Mouse (Mus musculus): ENCODE results near the gene Kat6b.

Kat6b gene

GRCm38 (mm10) chr14:21525674-21526073, 44.4 kb downstream of the Kat6b start:
- DNase-seq: no peak

DNA sequence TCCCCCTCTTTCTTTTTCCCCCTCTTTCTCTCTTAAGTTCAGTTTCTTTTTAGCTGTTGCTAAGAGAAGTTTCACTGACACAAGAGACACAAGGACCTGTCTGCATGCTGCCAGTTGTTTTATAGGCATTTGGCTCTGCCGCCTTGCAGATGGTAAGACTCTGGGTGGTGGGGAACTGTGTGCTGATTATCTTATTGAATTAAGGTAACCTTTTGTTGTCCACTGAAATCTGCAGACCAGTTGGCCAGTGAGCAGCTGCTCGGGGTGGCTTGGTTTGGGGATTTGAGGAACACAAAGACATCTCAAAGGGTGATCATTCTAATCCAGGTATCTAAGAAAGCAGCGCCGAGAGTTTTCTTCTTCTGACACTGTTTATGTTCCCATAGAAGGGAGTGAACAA, 52.3 kb downstream of the Kat6b start:
- DNase-seq: no peak

DNA sequence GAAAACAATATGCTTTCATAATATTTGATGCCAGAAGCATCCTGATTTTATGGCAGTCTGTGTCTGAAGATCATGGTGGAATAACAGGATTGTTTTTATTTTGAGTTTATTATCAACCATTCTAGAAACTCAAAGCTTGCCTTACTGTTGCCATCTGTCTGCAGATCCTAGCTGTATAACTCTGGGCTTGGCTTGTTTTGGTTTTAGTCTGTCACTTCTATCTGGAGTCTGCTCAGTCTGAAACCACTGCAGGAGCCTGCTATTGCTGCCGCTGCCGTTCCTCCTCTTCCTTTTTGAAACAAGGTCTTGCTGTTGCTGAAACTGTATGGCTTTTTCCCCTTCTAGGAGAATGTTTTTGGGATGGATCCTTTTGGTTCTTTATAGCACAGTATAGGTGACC, 52.8 kb downstream of the Kat6b start:
- no peak for DNase-seq

GRCm38 (mm10) chr14:21534542-21535272, 53.5 kb downstream of the Kat6b start:
- no peak for DNase-seq

DNA sequence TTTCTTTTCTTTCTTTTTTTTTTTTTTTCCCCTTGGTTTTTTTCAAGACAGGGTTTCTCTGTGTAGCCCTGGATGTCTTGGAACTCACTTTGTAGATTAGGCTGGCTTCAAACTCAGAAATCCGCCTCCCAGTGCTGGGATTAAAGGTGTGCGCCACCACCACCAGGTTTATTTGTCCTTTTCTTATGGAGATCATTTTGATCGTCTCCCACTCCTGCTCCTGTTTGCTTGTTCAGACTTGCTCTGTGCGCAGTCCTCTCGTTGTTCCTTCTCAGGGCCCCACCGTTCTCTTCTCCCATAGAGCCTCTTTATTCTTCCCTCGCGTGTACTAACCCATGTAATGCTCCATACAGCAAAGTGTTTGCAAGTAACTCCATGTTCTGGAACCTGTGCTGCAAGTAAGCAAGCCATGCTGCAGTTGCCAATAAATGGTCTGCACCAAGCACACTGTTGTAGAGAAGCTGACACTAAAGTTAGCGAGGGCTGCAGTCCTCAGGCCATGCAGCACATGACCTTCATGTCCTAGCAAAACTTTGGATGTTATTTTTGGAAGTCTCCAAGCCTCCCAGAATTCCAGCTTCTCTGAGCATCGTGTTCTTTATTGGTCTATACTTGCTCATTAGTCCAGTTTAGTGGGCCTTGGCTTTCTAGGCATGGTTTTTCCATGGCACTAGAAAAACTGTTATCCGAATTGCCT, 55.4 kb downstream of the Kat6b start:
- no peak for DNase-seq

DNA sequence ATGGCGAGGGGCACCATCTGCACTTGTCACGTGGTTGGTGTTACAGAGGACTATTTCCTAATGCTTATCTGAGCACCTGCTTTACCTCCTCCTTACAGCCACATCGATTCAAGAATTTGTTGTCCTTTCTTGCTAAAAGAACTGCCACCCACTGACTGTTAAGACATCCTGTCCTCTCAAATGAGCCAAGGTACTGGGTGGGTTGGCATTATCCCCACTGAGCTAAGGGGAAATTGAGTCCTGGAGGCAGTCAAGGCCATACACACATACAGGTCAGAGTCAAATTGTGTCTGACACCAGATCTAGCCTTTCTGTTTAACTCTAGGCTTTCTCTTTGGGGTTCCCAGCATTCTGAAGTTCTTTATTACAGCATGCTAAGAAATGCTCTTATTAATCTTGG, 56.6 kb downstream of the Kat6b start:
- no peak for DNase-seq

- DNase-seq: no peak
Measured at GRCm38 (mm10) chr14:21539731-21540130, 58.5 kb downstream of the Kat6b start.

DNA sequence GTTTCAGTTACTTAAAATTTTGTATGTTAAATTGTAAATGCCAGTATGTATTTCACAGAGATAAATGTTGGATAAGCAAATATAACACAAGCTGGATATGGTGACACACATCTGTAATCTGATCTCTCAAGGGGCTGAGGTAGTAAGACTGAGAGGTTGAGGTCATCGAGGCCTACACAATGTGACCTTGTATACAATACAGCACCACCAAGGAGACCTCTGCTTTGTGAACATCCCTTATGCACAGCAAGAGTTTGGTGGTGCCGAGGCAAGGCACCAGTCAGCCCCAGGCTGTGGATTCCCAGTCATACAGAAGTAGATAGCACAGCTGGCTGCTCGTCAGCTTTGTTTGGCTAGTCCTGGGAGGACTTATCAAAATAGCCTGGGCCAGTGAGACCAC, 59.1 kb downstream of the Kat6b start:
- DNase-seq: no peak

- DNase-seq: no peak
Measured at GRCm38 (mm10) chr14:21545529-21545928, 64.3 kb downstream of the Kat6b start.

DNA sequence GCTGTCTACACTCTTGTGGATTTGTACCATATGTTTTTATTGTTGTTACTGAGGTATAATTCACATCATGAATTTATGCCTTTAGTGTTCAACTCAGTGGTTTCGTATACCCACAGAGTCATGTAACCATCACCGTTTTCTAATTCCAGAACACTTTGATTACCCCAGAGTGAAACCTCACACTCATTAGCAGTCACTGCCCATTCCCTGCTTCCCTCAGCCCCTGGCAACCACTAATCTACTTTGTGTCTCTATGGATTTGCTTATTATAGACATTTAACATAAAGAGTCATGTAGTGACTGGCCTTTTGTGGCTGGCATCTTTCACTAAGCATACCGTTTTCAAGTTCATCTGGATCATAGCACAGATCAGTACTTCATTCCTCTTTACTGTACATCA, 65.1 kb downstream of the Kat6b start:
- no peak for DNase-seq

DNA sequence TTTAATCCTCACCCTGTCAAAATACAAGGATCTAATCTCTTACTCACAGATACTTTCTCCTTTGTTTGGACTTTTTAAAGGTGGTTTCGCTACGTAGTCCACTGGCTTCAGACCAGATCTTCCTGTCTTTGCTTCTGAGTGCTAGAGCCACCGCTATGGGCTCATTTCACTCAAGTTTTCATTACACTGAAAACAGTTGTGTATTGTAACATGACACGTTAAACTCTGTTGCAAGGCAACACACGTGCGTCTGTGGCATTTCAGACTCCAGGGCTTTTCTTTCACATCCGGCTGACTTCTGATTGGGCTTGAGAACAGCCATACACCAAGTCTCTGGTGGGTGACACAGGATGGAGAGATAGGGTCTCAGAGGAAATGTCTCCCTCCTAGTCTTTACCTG, 66.1 kb downstream of the Kat6b start:
- DNase-seq: no peak

GRCm38 (mm10) chr14:21547965-21548364, 66.7 kb downstream of the Kat6b start:
- no peak for DNase-seq

DNA sequence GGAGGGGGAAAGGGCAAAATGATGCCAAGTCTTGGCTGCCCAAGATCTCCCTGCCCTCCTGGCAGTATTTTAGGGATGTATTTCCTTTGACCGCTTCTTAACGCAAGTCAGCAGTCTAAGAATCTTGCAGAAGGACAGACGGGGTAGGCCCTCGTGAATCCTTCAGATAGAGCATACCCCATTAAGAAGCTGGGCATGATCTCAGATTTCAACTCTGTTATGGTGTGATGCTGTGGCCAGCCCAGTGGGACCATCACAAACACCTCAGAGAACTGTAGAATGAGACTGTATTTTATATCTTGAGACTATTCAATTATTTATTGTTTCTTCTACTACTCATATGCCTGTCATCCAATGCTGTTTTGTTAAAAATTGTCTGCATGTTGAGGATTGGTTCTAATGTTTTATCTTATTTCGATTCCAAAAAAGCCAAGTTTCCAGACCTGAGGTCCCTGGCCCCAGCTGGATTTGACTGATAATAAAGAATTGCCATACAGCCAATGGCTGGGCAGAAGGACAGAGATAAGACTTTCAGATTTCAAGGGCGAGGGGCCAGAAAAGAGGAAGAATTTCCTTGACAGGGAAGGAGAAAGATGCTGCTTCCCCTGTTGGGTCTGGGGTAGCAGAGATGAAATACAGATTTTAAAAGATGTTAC, 67.8 kb downstream of the Kat6b start:
- no peak for DNase-seq

- DNase-seq: no peak
Measured at GRCm38 (mm10) chr14:21549608-21550115, 68.4 kb downstream of the Kat6b start.

- no peak for DNase-seq
Measured at GRCm38 (mm10) chr14:21550576-21550975, 69.3 kb downstream of the Kat6b start.

GRCm38 (mm10) chr14:21551655-21552054, 70.4 kb downstream of the Kat6b start:
- DNase-seq: no peak

- no peak for DNase-seq
Measured at GRCm38 (mm10) chr14:21552958-21553357, 71.7 kb downstream of the Kat6b start.

GRCm38 (mm10) chr14:21554046-21554445, 72.8 kb downstream of the Kat6b start:
- peak; percentile 46 for DNase-seq

DNA sequence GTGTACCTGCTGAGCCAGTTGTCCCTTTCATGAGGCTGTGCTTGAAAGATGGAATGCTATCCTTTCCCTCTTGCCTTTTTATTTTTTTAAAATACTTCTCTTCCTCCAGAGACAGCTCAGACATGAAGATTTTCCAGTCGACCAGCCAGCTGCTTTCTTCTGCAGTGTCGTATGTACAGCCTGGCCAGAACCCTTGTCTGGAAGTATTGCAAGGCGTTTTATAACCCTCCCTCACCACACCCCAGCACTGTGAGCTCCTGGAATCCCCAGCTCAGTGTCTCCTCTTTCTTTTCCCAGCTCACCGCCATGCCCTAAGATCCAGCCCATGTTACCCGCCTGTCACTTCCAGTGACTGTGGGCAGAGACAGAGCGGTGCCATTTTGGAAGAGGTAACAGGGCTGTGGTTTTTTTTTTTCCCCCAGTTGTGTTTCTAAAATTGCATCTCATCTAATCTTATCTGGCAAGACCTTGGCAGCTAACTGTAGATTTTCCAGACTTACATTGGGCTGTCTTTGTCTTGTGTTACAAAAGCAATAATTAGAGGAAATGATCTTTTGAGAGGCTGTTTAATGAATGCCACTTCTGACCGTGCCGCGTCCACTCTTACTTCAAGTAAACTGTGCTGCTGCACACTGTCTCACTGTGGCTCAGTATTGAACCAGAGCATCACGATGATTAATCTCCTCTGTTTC, 77.4 kb downstream of the Kat6b start:
- DNase-seq: no peak

- no peak for DNase-seq
Measured at GRCm38 (mm10) chr14:21559447-21559846, 78.2 kb downstream of the Kat6b start.

DNA sequence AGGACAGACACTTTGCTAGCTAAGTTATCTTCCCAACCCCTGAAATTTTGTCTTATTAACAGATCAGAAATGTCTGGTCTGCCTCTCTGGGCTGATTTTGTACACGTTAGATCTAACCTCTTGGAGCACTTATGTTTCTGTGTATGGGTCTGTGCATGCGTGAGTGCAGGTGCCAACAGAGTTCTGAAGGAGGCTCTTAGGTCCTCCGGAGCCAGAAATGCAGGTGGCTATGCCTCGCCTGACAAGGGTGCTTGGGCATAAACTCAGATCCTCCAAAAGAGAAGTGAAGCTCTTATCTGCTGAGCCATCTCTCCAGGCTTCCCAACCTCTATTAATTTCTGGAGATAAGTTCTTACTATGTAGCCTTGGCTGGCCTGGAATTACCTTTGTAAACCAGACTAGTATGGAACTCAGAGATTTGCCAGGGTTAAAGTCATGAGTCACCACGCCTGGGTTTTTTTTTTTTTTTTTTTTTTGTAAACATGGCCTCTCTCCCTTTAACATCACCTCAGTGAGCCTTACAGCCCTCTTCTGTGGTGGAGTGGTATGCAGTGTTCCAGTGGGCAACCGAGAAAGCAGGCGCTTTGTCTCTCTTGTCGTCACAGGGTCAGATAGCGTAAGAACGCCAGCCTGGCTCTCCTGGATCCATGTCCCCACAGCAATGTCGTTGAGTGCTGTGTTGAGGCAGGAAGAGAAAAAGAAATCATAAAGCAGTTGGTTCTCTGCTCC, 79.4 kb downstream of the Kat6b start:
- no peak for DNase-seq

DNA sequence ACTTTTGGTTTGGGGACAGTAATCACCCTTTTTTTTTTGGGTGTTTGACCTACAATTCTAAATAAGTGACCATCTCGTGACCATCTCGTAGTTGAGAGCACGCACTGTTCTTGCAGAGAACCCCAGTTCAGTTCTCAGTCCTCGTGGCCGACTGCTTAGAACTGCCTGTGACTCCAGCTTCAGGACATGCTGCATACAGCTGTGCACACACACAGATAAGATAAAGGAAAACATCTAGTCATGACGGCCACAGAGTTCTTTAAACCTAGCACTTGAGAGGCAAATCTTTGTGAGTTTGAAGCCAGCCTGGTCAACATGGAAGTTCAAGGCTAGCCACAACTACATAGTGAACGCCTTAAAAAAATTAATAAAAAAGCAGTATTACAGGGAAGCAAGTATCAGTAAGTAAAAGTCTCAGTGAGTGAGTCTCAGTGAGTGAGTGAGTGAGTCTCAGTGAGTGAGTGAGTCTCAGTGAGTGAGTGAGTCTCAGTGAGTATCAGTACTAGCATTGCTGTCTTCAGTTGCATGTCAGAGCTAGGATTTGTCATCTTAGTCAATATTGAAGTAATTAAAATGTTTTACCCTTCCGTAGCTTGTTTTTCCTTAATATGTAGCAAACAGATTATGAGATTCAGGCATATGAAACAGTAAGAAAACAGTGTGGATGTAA, 80.3 kb downstream of the Kat6b start:
- DNase-seq: no peak

Data from cerebellum, adult 11 months (tissue).